Mouse (Mus musculus) forebrain, embryonic 12.5 days (tissue): ENCODE data around the gene Fzr1. TPM values are rescaled to one million over a fixed set of nuclear protein-coding genes. Genes with fewer than 3 reads are reported as not detected.

Experiments used
- ATAC-seq: fragments of 200-750 bp; cut with Nextera tagmentation; 2 replicates; pipeline ENCODE4 v1.8.0; 2017; ENCODE audit warnings: moderate TSS enrichment; ENCODE audit not compliant: low FRiP score
- H3K27ac ChIP-seq: fragments of 300-500 bp; sonication (generic); 2 replicates; pipeline ENCODE4 v1.5.1; 2016; ENCODE audit warnings: mild to moderate bottlenecking
- H3K27me3 ChIP-seq: fragments of 300-500 bp; sonication (generic); 2 replicates; pipeline ENCODE4 v1.6.1; 2016; ENCODE audit warnings: mild to moderate bottlenecking
- H3K36me3 ChIP-seq: fragments of 300-500 bp; sonication (generic); replicated peaks from 2 replicates; pipeline ENCODE4 v1.6.1; 2016; ENCODE audit warnings: mild to moderate bottlenecking
- H3K4me1 ChIP-seq: fragments of 300-500 bp; sonication (generic); 2 replicates; pipeline ENCODE4 v1.6.1; 2016
- H3K4me2 ChIP-seq: fragments of 300-500 bp; sonication (generic); 2 replicates; pipeline ENCODE4 v1.6.1; 2016; ENCODE audit warnings: mild to moderate bottlenecking, moderate library complexity
- H3K4me3 ChIP-seq: fragments of 300-500 bp; sonication (generic); replicated peaks from 2 replicates; pipeline ENCODE4 v1.5.1; 2016; ENCODE audit warnings: mild to moderate bottlenecking
- H3K9ac ChIP-seq: fragments of 300-500 bp; sonication (generic); 2 replicates; pipeline ENCODE4 v1.6.1; 2016; ENCODE audit warnings: mild to moderate bottlenecking
- H3K9me3 ChIP-seq: fragments of 300-500 bp; sonication (generic); 2 replicates; pipeline ENCODE4 v1.6.1; 2016
- WGBS: fragments of 180-500 bp; shearing (Covaris S2); methylation state at CpG from one replicate; pipeline ENCODE4 v1.1.7; 2016; 5-methylcytosine and 5-hydroxymethylcytosine counted together
- polyA plus RNA-seq: library from polyadenylated mRNA; unstranded; fragments of >200 nt; fragmentation: Nextera tagmentation; extraction: Ambion mirVana; gene quantifications from 2 replicates; pipeline ENCODE4 v1.2.1, GENCODE M21; 2016

The Fzr1 gene
- polyA plus RNA-seq, 1 experiment from 2014 or later: 148 TPM

- Histone ChIP-seq H3K27me3 (peaks cover 8% of the 10 kb centered on the region), H3K9me3 (no peaks in the 10 kb centered on the region), H3K4me3 (0 out of 2 replicates have a peak overlapping the region, but pooled peaks have one; percentile 5), H3K9ac (no peak overlapping the region), H3K27ac (peak overlapping the region; percentile 80; the same call in 1 of the 2 replicates), H3K4me2 (peak overlapping the region; percentile 35), H3K4me1 (peaks cover 90% of the 10 kb centered on the region), H3K36me3 (no peaks in the 10 kb centered on the region)
- ATAC-seq: peak; percentile 14; the same call in 1 of the 2 replicates
- 28% methylated on average over 26 of the region's 26 CpGs for WGBS
Observed at GRCm38 (mm10) chr10:81413310-81414261, 35.3 kb upstream of the Fzr1 start.

- 77% methylated on average over 16 of the region's 16 CpGs for WGBS
- H3K9ac ChIP-seq: no peak overlapping the region
- peaks cover 13% of the 10 kb centered on the region for H3K27me3 ChIP-seq
- H3K4me2 ChIP-seq: no peak overlapping the region
- H3K27ac ChIP-seq: peak overlapping the region; percentile 71
- H3K36me3 ChIP-seq: no peaks in the 10 kb centered on the region
- no peaks in the 10 kb centered on the region for H3K9me3 ChIP-seq
- H3K4me1 ChIP-seq: peaks cover 90% of the 10 kb centered on the region
- no peak for ATAC-seq
- no peak overlapping the region for H3K4me3 ChIP-seq
Observed at GRCm38 (mm10) chr10:81412586-81413309, 34.4 kb upstream of the Fzr1 start.

- peak overlapping the region; percentile 71 for H3K27ac ChIP-seq
- H3K9ac ChIP-seq: no peak overlapping the region; the same call in 1 of the 2 replicates
- no peak overlapping the region for H3K4me2 ChIP-seq
- ATAC-seq: no peak
- H3K4me1 ChIP-seq: peaks cover 90% of the 10 kb centered on the region
- H3K4me3 ChIP-seq: no peak overlapping the region
- peaks cover 4% of the 10 kb centered on the region; the same call in 1 of the 2 replicates for H3K36me3 ChIP-seq
- peaks cover 23% of the 10 kb centered on the region for H3K27me3 ChIP-seq
- 77% methylated on average over 18 of the region's 18 CpGs for WGBS
- H3K9me3 ChIP-seq: no peaks in the 10 kb centered on the region
Observed at GRCm38 (mm10) chr10:81411471-81412400, 33.4 kb upstream of the Fzr1 start.

- Histone ChIP-seq H3K4me3 (no peak overlapping the region), H3K9ac (no peak overlapping the region), H3K4me1 (peaks cover 88% of the 10 kb centered on the region), H3K4me2 (no peak overlapping the region), H3K36me3 (peaks cover 9% of the 10 kb centered on the region), H3K9me3 (no peaks in the 10 kb centered on the region), H3K27ac (peak overlapping the region; percentile 71; the same call in 1 of the 2 replicates), H3K27me3 (peaks cover 30% of the 10 kb centered on the region)
- ATAC-seq: no peak
- 83% methylated on average over 9 of the region's 9 CpGs for WGBS
Observed at GRCm38 (mm10) chr10:81410981-81411380, 32.7 kb upstream of the Fzr1 start.

- 67% methylated on average over 4 of the region's 4 CpGs for WGBS
- Histone ChIP-seq H3K27ac (no peak overlapping the region), H3K4me3 (no peak overlapping the region), H3K27me3 (peaks cover 37% of the 10 kb centered on the region), H3K9ac (no peak overlapping the region), H3K4me2 (no peak overlapping the region), H3K9me3 (no peaks in the 10 kb centered on the region), H3K36me3 (peaks cover 15% of the 10 kb centered on the region), H3K4me1 (peaks cover 82% of the 10 kb centered on the region)
- no peak for ATAC-seq
Observed at GRCm38 (mm10) chr10:81410350-81410749, 32.0 kb upstream of the Fzr1 start.

- peaks cover 47% of the 10 kb centered on the region for H3K27me3 ChIP-seq
- peaks cover 72% of the 10 kb centered on the region for H3K4me1 ChIP-seq
- H3K9me3 ChIP-seq: no peaks in the 10 kb centered on the region
- H3K4me3 ChIP-seq: no peak overlapping the region
- peaks cover 15% of the 10 kb centered on the region for H3K36me3 ChIP-seq
- H3K9ac ChIP-seq: no peak overlapping the region
- no peak for ATAC-seq
- peak overlapping the region; percentile 37; the same call in 1 of the 2 replicates for H3K27ac ChIP-seq
- WGBS: 14% methylated on average over 8 of the region's 8 CpGs
- no peak overlapping the region for H3K4me2 ChIP-seq
Observed at GRCm38 (mm10) chr10:81409330-81409729, 31.0 kb upstream of the Fzr1 start.

GRCm38 (mm10) chr10:81408871-81409291, 30.6 kb upstream of the Fzr1 start:
- H3K36me3 ChIP-seq: peaks cover 15% of the 10 kb centered on the region
- no peak overlapping the region for H3K4me3 ChIP-seq
- peaks cover 52% of the 10 kb centered on the region for H3K27me3 ChIP-seq
- H3K9me3 ChIP-seq: no peaks in the 10 kb centered on the region
- WGBS: 17% methylated on average over 9 of the region's 9 CpGs
- no peak; the same call in 1 of the 2 replicates for ATAC-seq
- peaks cover 71% of the 10 kb centered on the region for H3K4me1 ChIP-seq
- H3K4me2 ChIP-seq: no peak overlapping the region
- peak overlapping the region; percentile 37; the same call in 1 of the 2 replicates for H3K27ac ChIP-seq
- H3K9ac ChIP-seq: no peak overlapping the region

- peaks cover 54% of the 10 kb centered on the region for H3K27me3 ChIP-seq
Observed at GRCm38 (mm10) chr10:81408424-81408729, 30.1 kb upstream of the Fzr1 start.

GRCm38 (mm10) chr10:81407539-81408423, 29.5 kb upstream of the Fzr1 start:
- Histone ChIP-seq H3K9ac (no peak overlapping the region), H3K27ac (no peak overlapping the region), H3K27me3 (peaks cover 57% of the 10 kb centered on the region), H3K4me2 (peak overlapping the region; percentile 29), H3K4me3 (peak overlapping the region; percentile 15; the same call in 1 of the 2 replicates), H3K36me3 (peaks cover 15% of the 10 kb centered on the region), H3K9me3 (no peaks in the 10 kb centered on the region), H3K4me1 (peaks cover 71% of the 10 kb centered on the region)
- no peak for ATAC-seq
- 23% methylated on average over 31 of the region's 31 CpGs for WGBS

More at GRCm38 (mm10) chr10:81408424-81408729, 30.1 kb upstream of the Fzr1 start:
- no peak for ATAC-seq
- Histone ChIP-seq H3K4me2 (no peak overlapping the region), H3K27ac (no peak overlapping the region), H3K4me3 (no peak overlapping the region), H3K9ac (no peak overlapping the region), H3K9me3 (no peaks in the 10 kb centered on the region), H3K4me1 (peaks cover 69% of the 10 kb centered on the region), H3K36me3 (peaks cover 15% of the 10 kb centered on the region)
- WGBS: 45% methylated on average over 13 of the region's 13 CpGs

GRCm38 (mm10) chr10:81406504-81407440, 28.5 kb upstream of the Fzr1 start:
- peaks cover 75% of the 10 kb centered on the region for H3K4me1 ChIP-seq
- no peak overlapping the region for H3K27ac ChIP-seq
- peaks cover 15% of the 10 kb centered on the region for H3K36me3 ChIP-seq
- no peaks in the 10 kb centered on the region for H3K9me3 ChIP-seq
- peaks cover 57% of the 10 kb centered on the region for H3K27me3 ChIP-seq
- H3K9ac ChIP-seq: no peak overlapping the region
- no peak for ATAC-seq
- WGBS: 27% methylated on average over 24 of the region's 24 CpGs
- H3K4me2 ChIP-seq: peak overlapping the region; percentile 29
- peak overlapping the region; percentile 15; the same call in 1 of the 2 replicates for H3K4me3 ChIP-seq
